Mouse (Mus musculus) kidney, adult 9 months (tissue): ENCODE data around the gene Syt1.

Experiments used
- DNase-seq: peaks from one replicate; pipeline ENCODE4 v3.0.0; 2022

Gene Syt1

DNA sequence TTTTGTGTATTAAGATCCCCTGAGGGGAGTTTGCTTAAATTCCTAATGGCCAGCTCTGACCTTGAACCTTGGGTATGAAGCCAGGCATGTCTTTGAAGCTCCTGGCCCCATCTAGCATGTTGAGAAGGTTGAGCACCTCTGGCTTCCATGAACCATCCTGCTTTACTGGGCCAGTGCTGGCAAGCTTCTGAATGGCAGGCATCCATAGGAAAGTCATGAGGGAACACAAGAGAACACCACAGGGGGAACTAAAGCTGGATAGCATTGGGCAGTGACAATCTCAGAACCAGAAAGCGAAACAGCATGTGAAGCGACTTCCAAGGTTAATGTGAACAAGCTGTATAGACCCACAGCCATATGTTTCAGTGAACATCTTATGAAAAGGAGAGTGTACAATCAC, 130.4 kb downstream of the Syt1 start:
- no peak for DNase-seq

GRCm38 (mm10) chr10:108875730-108876129, 135.1 kb downstream of the Syt1 start:
- no peak for DNase-seq

DNA sequence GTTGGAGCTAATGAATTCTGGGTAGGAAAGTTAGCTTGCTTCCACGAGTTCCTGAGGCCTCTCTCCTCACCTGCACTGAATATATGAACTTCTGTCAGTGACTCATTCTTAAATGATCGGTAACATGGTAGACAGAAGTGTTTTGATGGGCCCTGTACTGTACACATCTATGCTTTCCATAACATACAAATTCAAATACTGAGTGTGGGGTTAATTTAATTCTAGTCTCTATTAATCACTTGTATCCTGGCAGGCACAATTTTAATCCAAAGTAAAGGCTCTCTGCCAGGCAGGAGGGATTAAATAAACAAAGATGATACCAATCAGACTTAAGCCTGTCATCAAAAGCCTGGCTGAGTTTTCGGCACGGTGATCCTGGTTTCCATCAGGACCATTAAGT, 136.1 kb downstream of the Syt1 start:
- DNase-seq: no peak

DNA sequence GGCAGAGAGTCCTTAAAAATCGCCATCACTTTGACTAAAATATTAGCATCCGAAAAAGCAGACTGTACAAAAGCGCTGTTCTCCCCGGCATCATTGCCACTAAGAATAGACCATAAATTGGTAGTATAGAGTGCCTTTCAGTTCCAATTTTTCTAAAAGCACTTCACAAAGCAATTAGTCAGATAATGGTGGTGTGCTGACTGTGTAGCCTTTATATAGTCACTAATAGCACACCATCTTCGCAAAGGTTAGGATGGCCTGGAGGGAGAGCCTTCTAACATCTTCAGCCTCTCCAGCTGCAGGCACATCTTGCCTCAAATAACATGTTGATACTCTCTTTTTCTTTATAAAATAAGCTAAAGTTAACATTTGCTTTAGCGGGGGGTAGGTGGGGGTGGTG, 138.4 kb downstream of the Syt1 start:
- DNase-seq: no peak

- no peak for DNase-seq
Observed at GRCm38 (mm10) chr10:108870586-108870985, 140.2 kb downstream of the Syt1 start.

DNA sequence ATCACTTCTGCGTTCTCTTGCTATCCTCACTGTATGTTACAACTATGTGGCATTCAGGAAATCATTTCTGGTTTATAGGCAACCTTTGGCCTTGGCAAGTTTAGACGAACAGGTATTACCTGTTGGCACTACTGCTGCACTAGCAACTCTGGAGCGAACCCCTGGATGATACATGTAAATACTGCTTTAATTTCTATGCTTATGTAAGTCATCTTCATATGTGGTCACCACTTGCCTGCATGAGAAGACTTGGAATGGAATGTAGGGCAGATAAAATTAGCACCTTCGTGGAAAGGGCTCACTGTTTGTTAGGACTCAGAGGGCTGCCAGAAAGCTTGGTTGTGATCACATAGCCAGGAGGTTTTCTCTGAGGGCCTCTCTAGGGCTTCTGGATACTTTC, 142.6 kb downstream of the Syt1 start:
- no peak for DNase-seq

GRCm38 (mm10) chr10:108867202-108867601, 143.6 kb downstream of the Syt1 start:
- no peak for DNase-seq

DNA sequence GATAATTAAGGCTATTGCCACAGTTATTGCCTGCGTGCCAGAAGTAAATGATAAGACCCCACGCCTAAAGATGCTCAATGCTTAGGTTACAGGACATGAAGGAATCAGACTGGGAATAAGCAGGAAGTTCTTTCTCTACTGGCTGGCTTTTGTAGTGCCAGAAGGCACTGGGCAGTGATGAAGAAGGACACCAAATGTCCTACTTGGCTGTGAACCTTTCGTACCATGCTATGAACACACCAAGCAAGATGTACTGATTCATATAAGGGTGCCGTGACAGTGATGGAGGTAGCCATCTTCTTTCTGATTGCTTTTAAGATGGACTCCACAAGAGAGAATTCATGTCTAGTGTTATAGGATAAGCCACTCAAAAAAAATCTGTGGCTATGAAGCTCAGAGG, 145.2 kb downstream of the Syt1 start:
- no peak for DNase-seq

DNA sequence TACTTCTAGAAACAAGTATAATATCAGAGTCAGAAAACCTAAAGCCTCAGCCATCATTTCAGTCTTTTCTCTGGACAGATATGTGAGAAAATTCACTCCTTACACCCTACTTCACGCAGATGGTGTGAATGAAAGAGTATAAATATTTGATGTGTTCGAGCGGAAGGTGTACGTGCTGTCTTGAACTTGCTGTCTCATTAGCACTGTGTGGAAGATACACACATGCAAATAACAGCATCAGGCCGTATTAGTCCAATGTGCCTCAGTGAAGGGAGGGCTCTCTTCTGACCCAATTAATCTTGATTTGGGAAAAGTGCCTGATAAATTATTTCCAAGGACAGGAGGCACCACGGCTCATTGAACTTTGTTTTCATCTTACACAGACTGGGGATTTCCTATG, 154.8 kb downstream of the Syt1 start:
- no peak for DNase-seq

GRCm38 (mm10) chr10:108852757-108853156, 158.0 kb downstream of the Syt1 start:
- DNase-seq: no peak

DNA sequence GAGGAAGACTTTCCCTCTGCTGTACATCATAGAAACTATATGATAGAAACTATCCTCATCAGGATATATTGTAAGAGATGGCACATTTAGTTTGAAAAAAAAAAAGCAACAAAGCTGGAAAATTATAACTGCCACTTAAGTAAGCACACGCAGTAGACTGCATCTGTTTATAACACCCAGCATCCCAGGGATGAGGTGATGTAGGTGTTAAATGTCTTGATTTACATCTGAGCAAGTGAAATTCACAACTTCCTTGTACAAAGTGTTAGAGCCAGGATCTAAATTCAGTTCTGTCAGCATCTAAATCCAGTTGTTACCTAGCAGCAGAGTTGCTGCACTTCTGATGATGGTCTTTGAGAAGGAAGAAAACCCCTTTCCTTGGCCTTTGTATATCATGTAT, 173.3 kb downstream of the Syt1 start:
- no peak for DNase-seq

GRCm38 (mm10) chr10:108832248-108832647, 178.5 kb downstream of the Syt1 start:
- no peak for DNase-seq

DNA sequence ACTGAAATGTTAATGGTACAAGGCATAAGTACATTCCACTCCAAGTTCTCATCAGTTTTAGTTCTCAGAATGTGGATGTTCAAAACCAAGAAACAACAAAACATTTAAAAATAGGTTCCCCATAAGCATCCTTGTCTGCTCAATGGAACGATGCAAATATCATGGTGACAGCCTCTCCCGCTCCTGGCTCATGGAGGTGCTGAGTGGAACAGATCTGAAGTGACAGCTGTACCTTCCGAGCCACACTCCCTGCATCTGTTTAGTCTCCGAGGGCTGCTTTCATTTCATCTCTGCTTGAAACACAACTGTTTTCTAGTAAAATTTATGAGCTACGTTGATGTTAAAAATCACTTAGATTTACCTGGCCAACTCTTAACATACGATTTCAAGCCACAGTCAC, 179.0 kb downstream of the Syt1 start:
- DNase-seq: no peak

DNA sequence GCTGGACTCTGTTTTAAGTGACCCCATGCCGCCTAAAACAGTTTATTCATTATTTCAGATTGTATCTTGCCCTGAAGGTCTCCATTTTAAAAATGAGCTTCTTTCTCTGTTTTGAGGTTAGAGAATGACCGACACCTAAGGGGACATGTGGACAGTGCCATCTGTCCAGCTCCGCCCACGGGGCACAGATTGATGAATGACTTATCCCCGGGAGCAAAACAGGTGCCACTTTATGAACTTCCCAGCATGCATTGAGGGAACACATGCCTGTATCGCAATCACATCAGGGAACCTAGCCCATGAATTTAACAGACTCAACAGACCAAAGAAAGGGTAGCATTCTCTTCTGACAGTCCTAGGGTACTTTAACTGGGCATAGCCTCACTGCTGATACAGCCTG, 188.5 kb downstream of the Syt1 start:
- no peak for DNase-seq

GRCm38 (mm10) chr10:108815339-108815738, 195.4 kb downstream of the Syt1 start:
- DNase-seq: no peak

- no peak for DNase-seq
Observed at GRCm38 (mm10) chr10:108804380-108804779, 206.4 kb downstream of the Syt1 start.

DNA sequence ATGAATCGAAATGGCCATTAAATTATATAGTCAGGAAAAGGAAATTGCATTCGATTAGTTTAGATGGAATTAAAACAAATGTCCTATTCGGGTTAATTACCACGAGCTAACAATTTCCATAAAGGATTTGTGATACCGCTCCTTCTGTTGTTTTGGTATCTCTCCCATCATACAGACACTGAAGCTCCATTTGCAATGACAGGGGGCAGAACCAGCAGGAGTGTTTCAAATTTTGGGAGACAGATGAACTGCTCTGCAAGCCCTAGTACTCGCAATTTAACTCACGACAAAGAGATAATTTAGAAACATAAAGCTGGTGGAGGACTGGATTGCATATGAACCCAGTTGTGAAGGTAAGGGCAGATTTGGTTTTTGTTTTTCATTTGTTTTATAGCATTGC, 210.0 kb downstream of the Syt1 start:
- DNase-seq: no peak

DNA sequence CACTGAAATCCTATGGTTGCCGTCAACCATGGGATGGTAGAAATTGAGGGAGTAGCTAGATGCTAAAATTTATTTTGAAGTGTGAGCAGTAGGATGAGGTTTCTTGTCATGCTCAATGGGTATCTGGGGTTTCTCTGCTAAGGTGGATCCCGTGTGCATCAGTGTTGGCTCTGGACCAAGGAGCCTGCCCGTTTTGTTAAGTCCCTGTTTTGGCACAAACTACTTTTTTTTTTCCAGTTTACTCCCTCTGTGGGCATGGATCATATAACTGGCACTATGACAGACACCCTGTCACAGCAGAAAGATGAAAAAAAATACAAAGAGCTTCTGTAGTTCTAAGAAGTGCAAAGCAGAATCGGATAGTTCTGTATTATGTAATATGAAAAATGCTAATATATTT, 212.0 kb downstream of the Syt1 start:
- DNase-seq: no peak

- no peak for DNase-seq
Observed at GRCm38 (mm10) chr10:108782817-108783216, 228.0 kb downstream of the Syt1 start.

DNA sequence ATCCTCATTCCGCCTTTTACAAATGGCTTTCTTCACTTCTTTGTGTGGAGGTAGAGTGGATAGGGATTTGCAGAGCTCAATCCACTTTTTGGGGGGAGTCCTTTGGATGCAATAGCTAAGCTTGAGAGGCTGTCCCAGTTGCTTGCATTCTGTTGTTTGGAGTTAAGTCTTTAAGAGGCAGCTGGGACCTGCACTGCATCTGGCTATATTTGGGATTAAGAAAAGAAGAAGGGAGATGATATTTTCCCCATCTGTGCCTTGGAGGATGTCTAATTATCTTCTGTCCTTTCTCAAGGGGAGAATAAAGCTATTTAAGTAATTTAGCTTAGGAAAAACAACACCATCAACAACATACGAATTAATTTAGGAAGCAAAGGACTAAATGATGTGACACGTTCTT, 230.2 kb downstream of the Syt1 start:
- no peak for DNase-seq

- DNase-seq: no peak
Observed at GRCm38 (mm10) chr10:108776735-108777134, 234.0 kb downstream of the Syt1 start.

GRCm38 (mm10) chr10:108771081-108771480, 239.7 kb downstream of the Syt1 start:
- DNase-seq: no peak

GRCm38 (mm10) chr10:108765564-108765963, 245.2 kb downstream of the Syt1 start:
- DNase-seq: no peak

DNA sequence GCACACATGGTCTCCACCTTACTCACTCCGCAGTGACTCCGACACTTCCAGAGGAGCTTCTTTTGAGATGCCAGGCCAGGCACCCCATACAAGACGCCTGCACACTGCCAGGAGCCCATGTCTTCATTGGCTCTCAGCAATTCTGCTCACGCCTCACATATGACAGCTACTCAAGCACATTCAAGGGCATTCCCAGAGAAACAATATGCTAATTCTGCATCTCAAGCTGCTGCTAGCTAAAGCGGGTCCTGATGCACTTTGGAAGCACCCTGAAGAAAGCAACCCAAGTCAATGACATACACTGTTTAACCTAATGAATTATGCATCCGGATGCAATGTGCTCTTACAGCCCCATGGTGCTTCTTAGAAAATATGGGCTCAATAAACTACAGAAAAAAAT, 247.1 kb downstream of the Syt1 start:
- no peak for DNase-seq

GRCm38 (mm10) chr10:108753304-108753703, 257.5 kb downstream of the Syt1 start:
- DNase-seq: no peak

GRCm38 (mm10) chr10:108743759-108744158, 267.0 kb downstream of the Syt1 start:
- no peak for DNase-seq
